Mouse (Mus musculus) embryonic facial prominence, embryonic 14.5 days (tissue): ENCODE measurements around the gene Tfr2. TPM values are rescaled to one million over a fixed set of nuclear protein-coding genes. Genes with fewer than 3 reads are reported as not detected.

Experiments
- ATAC-seq: fragments of 200-750 bp; cut with Nextera tagmentation; 2 replicates; pipeline ENCODE4 v1.8.0; 2017; ENCODE audit warnings: low read depth, moderate number of reproducible peaks, moderate TSS enrichment
- DNase-seq: peaks from one replicate; pipeline ENCODE4 v3.0.0-alpha.2; 2015; ENCODE audit warnings: low spot score
- H3K27ac ChIP-seq: fragments of 300-500 bp; sonication (generic); replicated peaks from 2 replicates; pipeline ENCODE4 v1.5.1; 2014; ENCODE audit warnings: low read depth, mild to moderate bottlenecking, low read length, moderate library complexity
- H3K27me3 ChIP-seq: fragments of 300-500 bp; sonication (generic); replicated peaks from 2 replicates; pipeline ENCODE4 v1.6.1; 2014; ENCODE audit warnings: low read length; ENCODE audit not compliant: control insufficient read depth, insufficient read depth
- H3K36me3 ChIP-seq: fragments of 300-500 bp; sonication (generic); 2 replicates; pipeline ENCODE4 v1.6.1; 2014; ENCODE audit warnings: low read length, mixed read lengths; ENCODE audit not compliant: control insufficient read depth, insufficient read depth
- H3K4me1 ChIP-seq: fragments of 300-500 bp; sonication (generic); 2 replicates; pipeline ENCODE4 v1.6.1; 2014; ENCODE audit warnings: antibody characterized with exemption, low read length; ENCODE audit not compliant: control insufficient read depth, insufficient read depth
- H3K4me2 ChIP-seq: fragments of 300-500 bp; sonication (generic); 2 replicates; pipeline ENCODE4 v1.6.1; 2014; ENCODE audit warnings: low read depth, mild to moderate bottlenecking, low read length, moderate library complexity, mixed read lengths
- H3K4me3 ChIP-seq: fragments of 300-500 bp; sonication (generic); 2 replicates; pipeline ENCODE4 v1.5.1; 2014; ENCODE audit warnings: low read depth, mild to moderate bottlenecking, low read length
- H3K9ac ChIP-seq: fragments of 300-500 bp; sonication (generic); 2 replicates; pipeline ENCODE4 v1.6.1; 2014; ENCODE audit warnings: low read depth, mild to moderate bottlenecking, low read length, moderate library complexity, mixed read lengths
- H3K9me3 ChIP-seq: fragments of 300-500 bp; sonication (generic); 2 replicates; pipeline ENCODE4 v1.6.1; 2016; ENCODE audit warnings: low read length; ENCODE audit not compliant: control insufficient read depth
- WGBS: fragments of 180-500 bp; shearing (Covaris S2); extraction: QIAGEN DNeasy Blood & Tissue Kit; methylation state at CpG from one replicate; pipeline ENCODE4 v1.1.7; 2014; 5-methylcytosine and 5-hydroxymethylcytosine counted together
- polyA plus RNA-seq: library from polyadenylated mRNA; unstranded; fragments of >200 nt; fragmentation: Nextera tagmentation; extraction: Ambion mirVana; gene quantifications from 2 replicates; pipeline ENCODE4 v1.2.1, GENCODE M21; 2014

The Tfr2 gene
- polyA plus RNA-seq, 1 experiment from 2014 or later: 1.1 TPM

DNA sequence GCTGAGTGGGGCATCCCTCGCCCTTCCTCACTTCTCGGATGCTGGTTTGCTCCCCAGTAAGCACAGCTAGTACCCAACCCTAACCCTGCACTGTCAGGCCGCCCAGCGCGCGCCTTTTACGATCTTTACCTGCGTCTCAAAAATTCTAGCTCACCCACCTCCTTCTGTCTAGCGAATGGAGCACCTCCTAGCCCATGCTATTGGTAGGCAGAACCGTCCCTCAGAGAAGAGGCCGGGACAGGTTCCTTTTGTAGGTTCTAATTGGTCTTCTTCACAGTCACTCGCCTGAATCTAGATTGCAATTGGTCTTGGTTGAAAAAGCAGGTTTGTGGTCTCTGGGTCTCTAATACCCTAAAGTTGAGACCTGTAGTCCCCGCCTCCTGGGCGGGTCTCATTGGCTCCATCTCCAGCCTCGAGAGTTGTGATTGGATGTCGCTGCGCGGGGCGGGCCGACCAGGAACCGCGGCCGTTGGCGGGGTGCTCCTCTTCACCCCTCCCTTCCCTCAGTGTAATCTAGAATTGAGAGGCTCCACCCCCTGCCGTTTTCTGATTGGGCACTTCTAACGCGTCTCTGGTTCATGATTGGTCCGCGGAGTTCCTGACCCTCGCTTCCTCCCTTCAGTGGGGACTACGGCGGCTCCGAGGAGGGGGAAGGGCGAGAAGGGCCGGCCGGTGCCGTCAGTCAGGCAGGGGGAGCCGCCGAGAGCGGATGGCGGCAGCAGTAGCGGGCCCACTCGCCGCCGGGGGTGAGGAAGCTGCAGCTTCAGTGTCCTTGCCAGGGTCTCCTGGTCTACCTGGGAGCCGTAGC, 59.1 kb downstream of the Tfr2 start, which contains the start of the genes Fbxo24, Lrch4 and Gm20605:
Fbxo24 (minus strand) TSS at position 505 of the 808 bp plus-strand sequence.
Lrch4 (plus strand) TSS at position 624 of the 808 bp plus-strand sequence.
Gm20605 (plus strand) TSS at position 678 of the 808 bp plus-strand sequence.
- ATAC-seq (peak; percentile 97), DNase-seq (peak; percentile 100)
- peaks cover 3% of the 10 kb centered on the region for H3K36me3 ChIP-seq
- H3K4me1 ChIP-seq: peaks cover 34% of the 10 kb centered on the region
- under 1% methylated on average over 42 of the region's 46 CpGs for WGBS
- no peaks in the 10 kb centered on the region for H3K27me3 ChIP-seq
- peak within 1 kb of the TSS; percentile 94 for H3K4me2 ChIP-seq
- peak within 1 kb of the TSS; percentile 89 for H3K27ac ChIP-seq
- no peaks in the 10 kb centered on the region for H3K9me3 ChIP-seq
- peak within 1 kb of the TSS; percentile 81 for H3K9ac ChIP-seq
- peak within 1 kb of the TSS; percentile 99 for H3K4me3 ChIP-seq

DNA sequence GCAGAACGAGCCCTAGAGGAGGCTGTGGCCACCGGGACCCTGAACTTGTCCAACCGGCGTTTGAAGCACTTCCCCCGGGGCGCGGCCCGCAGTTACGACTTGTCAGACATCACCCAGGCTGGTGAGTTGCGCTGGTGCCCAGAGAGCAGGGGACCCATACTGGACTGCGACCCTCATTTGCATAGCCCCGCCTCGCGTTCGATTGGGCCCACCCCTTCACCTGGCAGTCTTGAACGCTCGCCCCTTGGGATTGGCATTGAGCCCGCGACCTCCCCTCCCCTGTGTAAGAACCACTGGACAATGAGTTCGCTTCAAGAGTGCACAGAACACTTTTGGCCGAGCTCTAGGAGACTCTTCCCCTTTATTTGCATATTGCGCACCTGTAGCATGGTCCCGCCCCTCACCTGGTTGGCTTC, 59.7 kb downstream of the Tfr2 start:
- peaks cover 34% of the 10 kb centered on the region for H3K4me1 ChIP-seq
- DNase-seq: peak; percentile 77
- WGBS: 0% methylated on average over 21 of the region's 23 CpGs

GRCm38 (mm10) chr5:137629906-137630545, 60.4 kb downstream of the Tfr2 start:
- 14% methylated on average over 6 of the region's 6 CpGs for WGBS
- peak overlapping the region; percentile 99 for H3K4me3 ChIP-seq
- H3K9ac ChIP-seq: peak overlapping the region; percentile 81
- H3K9me3 ChIP-seq: no peaks in the 10 kb centered on the region
- H3K27me3 ChIP-seq: no peaks in the 10 kb centered on the region
- H3K36me3 ChIP-seq: peaks cover 15% of the 10 kb centered on the region
- peak overlapping the region; percentile 89 for H3K27ac ChIP-seq
- peaks cover 34% of the 10 kb centered on the region for H3K4me1 ChIP-seq
- ATAC-seq (no peak; the same call in 1 of the 2 replicates), DNase-seq (peak; percentile 61)
- peak overlapping the region; percentile 94 for H3K4me2 ChIP-seq

More for the DNA sequence above, 59.7 kb downstream of the Tfr2 start:
- Histone ChIP-seq H3K9ac (peak overlapping the region; percentile 81), H3K27ac (peak overlapping the region; percentile 89), H3K9me3 (no peaks in the 10 kb centered on the region), H3K4me2 (peak overlapping the region; percentile 94), H3K4me3 (peak overlapping the region; percentile 99), H3K27me3 (no peaks in the 10 kb centered on the region), H3K36me3 (peaks cover 9% of the 10 kb centered on the region)
- ATAC-seq: 0 out of 2 replicates have a peak, but pooled peaks have one; percentile 4

DNA sequence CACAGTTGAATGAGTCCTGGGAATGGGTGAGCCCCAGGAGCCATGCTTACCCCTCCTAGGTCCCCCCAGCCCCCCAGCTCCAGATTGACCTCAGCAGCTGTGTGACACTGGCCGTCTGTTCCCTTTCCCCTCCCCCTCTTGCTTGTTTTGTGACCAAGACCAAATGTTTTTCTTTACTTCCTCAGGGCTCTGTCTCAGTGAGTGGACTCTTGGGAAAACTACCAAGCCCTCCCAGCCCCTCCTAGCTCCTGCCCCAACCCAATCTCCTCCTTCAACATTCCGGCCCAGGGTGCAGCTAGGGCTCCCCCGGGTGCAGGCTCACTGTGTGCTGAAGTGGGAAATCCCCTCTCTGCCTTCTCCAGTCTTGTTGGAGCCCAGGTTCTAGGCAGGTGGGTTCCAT, 61.0 kb downstream of the Tfr2 start:
- Histone ChIP-seq H3K4me1 (peaks cover 34% of the 10 kb centered on the region), H3K27ac (peak overlapping the region; percentile 89), H3K36me3 (peaks cover 21% of the 10 kb centered on the region), H3K4me3 (peak overlapping the region; percentile 99), H3K9me3 (no peaks in the 10 kb centered on the region), H3K27me3 (no peaks in the 10 kb centered on the region), H3K4me2 (peak overlapping the region; percentile 94), H3K9ac (peak overlapping the region; percentile 81)
- DNase-seq (no peak), ATAC-seq (no peak)
- WGBS: 31% methylated on average over 3 of the region's 3 CpGs

- Histone ChIP-seq H3K4me3 (peak overlapping the region; percentile 99; the same call in 1 of the 2 replicates), H3K9me3 (no peaks in the 10 kb centered on the region), H3K27ac (peak overlapping the region; percentile 89), H3K4me2 (peak overlapping the region; percentile 94), H3K9ac (peak overlapping the region; percentile 81; the same call in 1 of the 2 replicates), H3K36me3 (peaks cover 26% of the 10 kb centered on the region), H3K4me1 (peaks cover 34% of the 10 kb centered on the region), H3K27me3 (no peaks in the 10 kb centered on the region)
- ATAC-seq: no peak
- WGBS: 55% methylated on average over 9 of the region's 9 CpGs
- no peak for DNase-seq
Measured at GRCm38 (mm10) chr5:137631171-137631570, 61.5 kb downstream of the Tfr2 start.

DNA sequence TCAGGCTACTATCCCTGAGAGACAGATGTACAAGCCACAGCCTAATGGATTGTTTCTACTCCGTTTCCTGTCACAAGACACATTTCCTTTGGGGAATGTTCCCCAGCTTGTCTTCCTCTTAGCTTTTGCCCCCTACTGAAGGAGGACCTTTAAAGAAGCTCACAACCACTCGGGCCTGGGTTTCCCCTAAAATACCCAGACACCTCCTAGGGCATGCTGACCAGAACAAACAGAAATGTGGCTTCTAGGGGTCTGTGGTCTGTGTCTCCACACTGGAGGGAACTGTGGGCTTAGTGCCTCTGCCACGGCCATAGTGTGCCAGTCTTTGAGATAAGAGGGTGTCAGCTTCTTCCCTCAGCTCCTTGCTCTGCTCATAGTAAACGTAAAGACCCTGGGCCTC, 62.0 kb downstream of the Tfr2 start:
- Histone ChIP-seq H3K27me3 (no peaks in the 10 kb centered on the region), H3K9ac (peak overlapping the region; percentile 31; the same call in 1 of the 2 replicates), H3K27ac (0 out of 2 replicates have a peak overlapping the region, but pooled peaks have one; percentile 28), H3K36me3 (peaks cover 31% of the 10 kb centered on the region), H3K9me3 (no peaks in the 10 kb centered on the region), H3K4me3 (no peak overlapping the region), H3K4me1 (peaks cover 34% of the 10 kb centered on the region), H3K4me2 (peak overlapping the region; percentile 94)
- ATAC-seq (no peak), DNase-seq (no peak)
- WGBS: 60% methylated on average over 4 of the region's 4 CpGs

- 70% methylated on average over 12 of the region's 12 CpGs for WGBS
- no peaks in the 10 kb centered on the region for H3K9me3 ChIP-seq
- no peak overlapping the region for H3K4me3 ChIP-seq
- no peak overlapping the region for H3K4me2 ChIP-seq
- H3K27ac ChIP-seq: 0 out of 2 replicates have a peak overlapping the region, but pooled peaks have one; percentile 21
- no peaks in the 10 kb centered on the region for H3K27me3 ChIP-seq
- DNase-seq: no peak
- H3K4me1 ChIP-seq: peaks cover 26% of the 10 kb centered on the region
- ATAC-seq: no peak
- peaks cover 50% of the 10 kb centered on the region for H3K36me3 ChIP-seq
- peak overlapping the region; percentile 23; the same call in 1 of the 2 replicates for H3K9ac ChIP-seq
Measured at GRCm38 (mm10) chr5:137633397-137634084, 63.9 kb downstream of the Tfr2 start.
